Comparison of ENCODE assay signal across 10 mouse cellular contexts in the genomic region with DNA sequence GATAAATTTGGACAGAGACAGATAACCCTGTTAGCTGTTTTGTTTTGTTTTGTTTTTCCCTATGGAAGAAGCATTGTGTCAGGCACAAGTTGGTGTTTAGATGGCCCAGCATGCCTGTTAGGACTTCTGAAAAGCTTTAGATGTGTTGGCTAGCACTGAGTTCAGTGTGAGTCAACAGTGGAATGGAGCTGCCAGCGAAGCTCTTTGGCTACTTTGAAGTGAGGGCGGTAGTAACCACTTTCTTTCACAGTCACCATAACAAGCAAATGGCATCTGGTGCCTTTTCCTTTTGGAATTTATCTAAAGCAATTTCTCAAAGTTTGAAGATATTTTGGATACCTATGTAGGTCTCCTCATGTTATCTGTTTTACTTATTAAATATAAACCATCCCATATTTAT.
"Had no signal": no experiment of that assay in that cellular context is flagged by ENCODE, and none has a peak within 500 bp of the region (broad histone marks: within the 10 kb centered on the region; RNA-seq: fewer than 3 reads in every experiment).

No protein-coding gene starts in this region.

- DNase-seq: retina, postnatal 1 day; right cerebral cortex, postnatal 14 days; right cerebral cortex, postnatal 25 days; spleen, adult 18-20 months; thymus, adult 18-20 months; thymus, adult 2 months; thymus, postnatal 14 days; thymus, postnatal 25 days; thymus, postnatal 36 days; thymus, postnatal 4 days had no signal
